Mouse (Mus musculus): ENCODE data around the gene Ddx19b.

DNA sequence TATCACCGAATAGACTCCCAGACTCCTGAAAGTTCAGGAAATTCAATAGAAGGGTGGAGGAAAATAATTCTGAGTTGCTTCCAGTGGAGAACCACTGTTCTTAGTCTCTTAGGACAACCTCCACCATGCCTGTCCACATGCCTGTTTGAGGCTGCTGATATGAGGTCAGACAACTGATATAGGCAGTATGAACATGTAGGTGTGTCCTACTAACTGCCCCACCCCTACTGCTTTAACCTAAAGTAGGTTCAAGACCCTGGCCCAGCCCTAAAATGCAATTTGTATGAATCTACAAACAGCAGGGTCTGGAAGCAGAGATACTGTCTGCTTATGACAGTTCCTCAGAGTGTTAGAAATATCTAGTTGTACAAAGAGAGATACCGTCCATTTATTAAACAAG is 24.1 kb upstream of the Ddx19b start:
- TF ChIP-seq CTCF (IDR thresholded peaks at IDR 0.05; ENCODE audit: borderline replicate concordance, control insufficient read depth, extremely low read depth, insufficient read depth, low read length, poor library complexity) = no peak
- TF ChIP-seq POLR2A (IDR thresholded peaks at IDR 0.05; ENCODE audit: control insufficient read depth, extremely low read depth, insufficient read depth, low read length, poor library complexity) = no peak

Data from thymus, adult 2 months (tissue).